Mouse (Mus musculus) bone marrow macrophage, adult 2 months (primary cell): ENCODE measurements around the gene Sh2d1a.

Source experiments
- CTCF ChIP-seq: IDR thresholded peaks from 2 replicates; pipeline ENCODE4 v1.5.1; 2012; ENCODE audit warnings: low read depth, mild to moderate bottlenecking, low read length, moderate library complexity
- POLR2A ChIP-seq: IDR thresholded peaks from 2 replicates; pipeline ENCODE4 v1.6.1; 2012; ENCODE audit warnings: mild to moderate bottlenecking, low read depth, low read length, borderline replicate concordance

GRCm38 (mm10) chrX:42540030-42540755, 37.9 kb downstream of the Sh2d1a start:
- no peak for TF ChIP-seq POLR2A
- TF ChIP-seq CTCF, result no peak
